Mouse (Mus musculus) midbrain, embryonic 12.5 days (tissue): ENCODE results near the gene Lclat1. TPM values are rescaled to one million over a fixed set of nuclear protein-coding genes. Genes with fewer than 3 reads are reported as not detected.

Source experiments
- ATAC-seq: fragments of 200-750 bp; cut with Nextera tagmentation; 2 replicates; pipeline ENCODE4 v1.8.0; 2017; ENCODE audit warnings: low read depth, moderate TSS enrichment, moderate library complexity; ENCODE audit not compliant: low FRiP score
- H3K27ac ChIP-seq: fragments of 300-500 bp; sonication (generic); replicated peaks from 2 replicates; pipeline ENCODE4 v1.5.1; 2016; ENCODE audit warnings: mild to moderate bottlenecking
- H3K27me3 ChIP-seq: fragments of 300-500 bp; sonication (generic); 2 replicates; pipeline ENCODE4 v1.6.1; 2016; ENCODE audit warnings: mild to moderate bottlenecking
- H3K36me3 ChIP-seq: fragments of 300-500 bp; sonication (generic); 2 replicates; pipeline ENCODE4 v1.6.1; 2016
- H3K4me1 ChIP-seq: fragments of 300-500 bp; sonication (generic); 2 replicates; pipeline ENCODE4 v1.6.1; 2016
- H3K4me2 ChIP-seq: fragments of 300-500 bp; sonication (generic); replicated peaks from 2 replicates; pipeline ENCODE4 v1.6.1; 2016; ENCODE audit warnings: mild to moderate bottlenecking, moderate library complexity
- H3K4me3 ChIP-seq: fragments of 300-500 bp; sonication (generic); 2 replicates; pipeline ENCODE4 v1.5.1; 2016; ENCODE audit warnings: mild to moderate bottlenecking
- H3K9ac ChIP-seq: fragments of 300-500 bp; sonication (generic); replicated peaks from 2 replicates; pipeline ENCODE4 v1.6.1; 2016; ENCODE audit warnings: mild to moderate bottlenecking, moderate library complexity
- H3K9me3 ChIP-seq: fragments of 300-500 bp; sonication (generic); 2 replicates; pipeline ENCODE4 v1.6.1; 2016; ENCODE audit warnings: mild to moderate bottlenecking
- WGBS: fragments of 180-500 bp; shearing (Covaris S2); methylation state at CpG from one replicate; pipeline ENCODE4 v1.1.7; 2016; 5-methylcytosine and 5-hydroxymethylcytosine counted together
- polyA plus RNA-seq: library from polyadenylated mRNA; unstranded; fragments of >200 nt; fragmentation: Nextera tagmentation; extraction: Ambion mirVana; gene quantifications from 2 replicates; pipeline ENCODE4 v1.2.1, GENCODE M21; 2016

The Lclat1 gene
- polyA plus RNA-seq, 1 experiment from 2014 or later, result 8.3 TPM

GRCm38 (mm10) chr17:73238501-73238900 is 130.7 kb downstream of the Lclat1 start:
- no peak overlapping the region for H3K4me3 ChIP-seq
- H3K4me1 ChIP-seq, result no peaks in the 10 kb centered on the region
- ATAC-seq, result no peak
- no peaks in the 10 kb centered on the region for H3K27me3 ChIP-seq
- H3K9me3 ChIP-seq, result no peaks in the 10 kb centered on the region
- H3K9ac ChIP-seq, result no peak overlapping the region
- no peak overlapping the region for H3K4me2 ChIP-seq
- WGBS, result 94% methylated on average over 5 of the region's 5 CpGs
- 0 out of 2 replicates have a peak, but pooled peaks cover 3% of the 10 kb centered on the region for H3K36me3 ChIP-seq
- no peak overlapping the region for H3K27ac ChIP-seq

- 83% methylated on average over 5 of the region's 5 CpGs for WGBS
- Histone ChIP-seq H3K4me1 (no peaks in the 10 kb centered on the region), H3K27ac (no peak overlapping the region), H3K36me3 (0 out of 2 replicates have a peak, but pooled peaks cover 3% of the 10 kb centered on the region), H3K9me3 (no peaks in the 10 kb centered on the region), H3K4me3 (no peak overlapping the region), H3K4me2 (no peak overlapping the region), H3K9ac (no peak overlapping the region), H3K27me3 (no peaks in the 10 kb centered on the region)
- no peak for ATAC-seq
Measured at GRCm38 (mm10) chr17:73241085-73241848, 133.5 kb downstream of the Lclat1 start.

- no peaks in the 10 kb centered on the region for H3K9me3 ChIP-seq
Measured at GRCm38 (mm10) chr17:73243676-73244075, 135.9 kb downstream of the Lclat1 start.

GRCm38 (mm10) chr17:73244596-73244995 is 136.8 kb downstream of the Lclat1 start:
- 96% methylated on average over 3 of the region's 3 CpGs for WGBS
- Histone ChIP-seq H3K27ac (no peak overlapping the region; the same call in 1 of the 2 replicates), H3K4me2 (no peak overlapping the region), H3K9ac (no peak overlapping the region), H3K4me1 (peaks cover 5% of the 10 kb centered on the region; the same call in 1 of the 2 replicates), H3K36me3 (0 out of 2 replicates have a peak, but pooled peaks cover 3% of the 10 kb centered on the region), H3K9me3 (no peaks in the 10 kb centered on the region), H3K4me3 (no peak overlapping the region), H3K27me3 (no peaks in the 10 kb centered on the region)
- ATAC-seq, result no peak

More at GRCm38 (mm10) chr17:73243676-73244075, 135.9 kb downstream of the Lclat1 start:
- H3K4me1 ChIP-seq, result peaks cover 5% of the 10 kb centered on the region; the same call in 1 of the 2 replicates
- H3K27ac ChIP-seq, result no peak overlapping the region
- no peak for ATAC-seq
- 92% methylated on average over 6 of the region's 6 CpGs for WGBS
- H3K9ac ChIP-seq, result no peak overlapping the region
- H3K27me3 ChIP-seq, result no peaks in the 10 kb centered on the region
- no peak overlapping the region for H3K4me3 ChIP-seq
- H3K36me3 ChIP-seq, result 0 out of 2 replicates have a peak, but pooled peaks cover 3% of the 10 kb centered on the region
- no peak overlapping the region for H3K4me2 ChIP-seq

GRCm38 (mm10) chr17:73245089-73245684 is 137.4 kb downstream of the Lclat1 start:
- no peak overlapping the region; the same call in 1 of the 2 replicates for H3K27ac ChIP-seq
- H3K4me3 ChIP-seq, result no peak overlapping the region
- H3K36me3 ChIP-seq, result no peaks in the 10 kb centered on the region
- peaks cover 5% of the 10 kb centered on the region; the same call in 1 of the 2 replicates for H3K4me1 ChIP-seq
- no peak overlapping the region for H3K4me2 ChIP-seq
- no peak overlapping the region for H3K9ac ChIP-seq
- ATAC-seq, result no peak
- WGBS, result 78% methylated on average over 13 of the region's 13 CpGs
- no peaks in the 10 kb centered on the region for H3K9me3 ChIP-seq
- H3K27me3 ChIP-seq, result no peaks in the 10 kb centered on the region

GRCm38 (mm10) chr17:73246036-73246435 is 138.3 kb downstream of the Lclat1 start:
- H3K4me1 ChIP-seq, result peaks cover 5% of the 10 kb centered on the region; the same call in 1 of the 2 replicates
- H3K27ac ChIP-seq, result no peak overlapping the region
- no peak overlapping the region for H3K4me2 ChIP-seq
- H3K9me3 ChIP-seq, result no peaks in the 10 kb centered on the region
- H3K36me3 ChIP-seq, result no peaks in the 10 kb centered on the region
- ATAC-seq, result no peak
- no peak overlapping the region for H3K9ac ChIP-seq
- H3K4me3 ChIP-seq, result no peak overlapping the region
- 85% methylated on average over 3 of the region's 3 CpGs for WGBS
- no peaks in the 10 kb centered on the region for H3K27me3 ChIP-seq

GRCm38 (mm10) chr17:73246926-73247325 is 139.1 kb downstream of the Lclat1 start:
- H3K4me1 ChIP-seq, result peaks cover 13% of the 10 kb centered on the region; the same call in 1 of the 2 replicates
- H3K36me3 ChIP-seq, result no peaks in the 10 kb centered on the region
- no peaks in the 10 kb centered on the region for H3K27me3 ChIP-seq
- no peak overlapping the region for H3K9ac ChIP-seq
- H3K4me2 ChIP-seq, result no peak overlapping the region
- no peak for ATAC-seq
- no peaks in the 10 kb centered on the region for H3K9me3 ChIP-seq
- no peak overlapping the region for H3K4me3 ChIP-seq
- no peak overlapping the region for H3K27ac ChIP-seq
- 92% methylated on average over 2 of the region's 2 CpGs for WGBS

- Histone ChIP-seq H3K9me3 (no peaks in the 10 kb centered on the region), H3K4me2 (no peak overlapping the region), H3K4me1 (peaks cover 13% of the 10 kb centered on the region; the same call in 1 of the 2 replicates), H3K27me3 (no peaks in the 10 kb centered on the region), H3K9ac (no peak overlapping the region), H3K4me3 (no peak overlapping the region), H3K27ac (no peak overlapping the region), H3K36me3 (no peaks in the 10 kb centered on the region)
- 94% methylated on average over 14 of the region's 14 CpGs for WGBS
- ATAC-seq, result no peak
Measured at GRCm38 (mm10) chr17:73247758-73248157, 140.0 kb downstream of the Lclat1 start.

GRCm38 (mm10) chr17:73250488-73251141 is 142.8 kb downstream of the Lclat1 start:
- H3K4me3 ChIP-seq, result no peak overlapping the region
- H3K27me3 ChIP-seq, result no peaks in the 10 kb centered on the region
- H3K9me3 ChIP-seq, result no peaks in the 10 kb centered on the region
- H3K4me1 ChIP-seq, result peaks cover 13% of the 10 kb centered on the region; the same call in 1 of the 2 replicates
- H3K9ac ChIP-seq, result no peak overlapping the region
- H3K4me2 ChIP-seq, result no peak overlapping the region
- ATAC-seq, result peak; percentile 30; the same call in 1 of the 2 replicates
- H3K27ac ChIP-seq, result no peak overlapping the region
- WGBS, result 93% methylated on average over 3 of the region's 3 CpGs
- no peaks in the 10 kb centered on the region for H3K36me3 ChIP-seq

- Histone ChIP-seq H3K9ac (no peak overlapping the region), H3K4me3 (no peak overlapping the region), H3K27ac (no peak overlapping the region), H3K36me3 (no peaks in the 10 kb centered on the region), H3K27me3 (no peaks in the 10 kb centered on the region), H3K9me3 (no peaks in the 10 kb centered on the region), H3K4me1 (peaks cover 13% of the 10 kb centered on the region; the same call in 1 of the 2 replicates), H3K4me2 (no peak overlapping the region)
- ATAC-seq, result no peak
- WGBS, result 68% methylated on average over 8 of the region's 8 CpGs
Measured at GRCm38 (mm10) chr17:73251142-73251502, 143.3 kb downstream of the Lclat1 start.

- Histone ChIP-seq H3K4me3 (no peak overlapping the region), H3K4me2 (no peak overlapping the region), H3K9ac (no peak overlapping the region), H3K27ac (no peak overlapping the region), H3K27me3 (no peaks in the 10 kb centered on the region), H3K4me1 (peaks cover 8% of the 10 kb centered on the region; the same call in 1 of the 2 replicates), H3K9me3 (no peaks in the 10 kb centered on the region), H3K36me3 (no peaks in the 10 kb centered on the region)
- ATAC-seq, result no peak
- 66% methylated on average over 11 of the region's 11 CpGs for WGBS
Measured at GRCm38 (mm10) chr17:73251812-73252608, 144.2 kb downstream of the Lclat1 start.
